Mouse (Mus musculus) thymus, adult 18-20 months (tissue): ENCODE results near the gene Otulin.

Experiments
- DNase-seq, 2 experiments: peaks; one replicate each; pipeline ENCODE4 v3.0.0; 2022; ENCODE audit warnings: mixed read lengths in 2 of 2

The Otulin gene

DNA sequence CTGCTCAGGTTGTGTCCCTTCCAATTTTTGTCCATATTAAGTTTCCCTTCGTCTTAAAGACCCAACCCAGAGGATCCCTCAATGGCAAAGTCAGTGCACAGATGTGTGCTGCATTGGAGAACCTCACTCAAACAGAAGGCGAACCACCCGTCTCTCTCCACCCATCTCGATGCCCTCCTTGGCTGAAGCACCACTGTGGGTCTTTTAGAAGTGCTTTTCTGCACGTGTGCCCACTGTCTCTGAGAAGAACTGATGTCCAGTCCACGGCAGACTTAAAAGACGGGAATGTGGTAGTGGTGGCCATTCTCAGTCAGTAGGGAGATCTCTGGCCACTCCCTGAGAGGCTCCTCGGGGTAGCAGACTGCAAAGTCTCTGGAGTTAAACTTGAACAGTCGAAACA, 26.1 kb upstream of the Otulin start:
- no peak for DNase-seq

DNA sequence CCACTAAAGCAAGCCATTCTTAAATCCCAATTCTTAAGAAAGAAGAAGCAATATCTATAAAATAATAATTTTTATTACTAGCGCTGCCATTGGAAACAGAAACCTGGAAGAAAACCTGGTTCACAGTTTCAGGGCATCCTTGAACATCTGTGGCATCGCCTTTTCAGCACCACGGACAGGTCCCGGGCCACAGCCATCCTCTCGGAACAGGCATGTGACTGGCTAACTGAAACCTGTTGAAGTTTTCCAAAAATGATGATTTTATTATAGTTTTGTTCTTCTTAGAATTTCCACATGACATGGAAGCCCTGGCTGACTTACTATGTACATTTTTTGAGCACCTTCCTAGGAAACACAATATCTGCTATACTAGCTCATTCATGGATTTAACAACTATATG, 24.5 kb upstream of the Otulin start:
- DNase-seq: no peak

DNA sequence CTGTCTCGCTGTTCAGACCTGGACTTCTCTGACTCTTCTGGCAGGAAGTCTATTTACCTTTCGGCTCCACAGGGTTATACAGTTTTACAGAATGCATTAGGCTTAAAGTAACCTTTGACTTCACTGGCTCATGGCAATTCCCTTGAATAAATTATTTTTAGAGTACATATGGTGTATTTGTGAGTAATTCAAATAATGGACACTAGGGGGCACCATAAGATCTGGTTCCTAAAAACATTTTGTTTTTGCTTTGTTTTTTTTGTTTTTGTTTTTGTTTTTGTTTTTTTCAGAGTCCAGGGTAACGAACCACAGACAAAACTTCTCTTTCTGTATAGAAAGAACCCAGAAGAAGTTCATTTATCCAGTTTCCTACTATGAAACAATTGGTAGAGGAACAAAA, 17.2 kb upstream of the Otulin start:
- DNase-seq: no peak

DNA sequence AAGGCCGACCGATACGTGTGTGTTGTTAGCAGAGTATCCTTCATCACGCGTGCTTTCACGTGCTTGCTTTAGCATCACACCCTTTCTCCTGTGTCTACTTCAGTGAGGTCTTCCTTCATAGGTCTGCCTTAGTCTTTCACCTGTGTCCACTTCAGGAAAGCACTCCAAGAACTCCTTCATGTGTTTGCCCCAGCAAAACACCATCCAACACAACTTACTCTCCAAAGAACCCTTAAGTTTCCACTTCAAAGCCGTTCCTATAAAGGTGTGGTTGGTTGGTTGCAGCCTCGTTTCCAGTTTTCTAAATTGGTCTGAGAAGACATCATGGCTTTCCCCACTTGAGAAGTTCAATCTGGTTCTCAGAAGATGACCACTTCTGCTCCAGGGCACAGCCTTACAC, 16.2 kb upstream of the Otulin start:
- no peak for DNase-seq

DNA sequence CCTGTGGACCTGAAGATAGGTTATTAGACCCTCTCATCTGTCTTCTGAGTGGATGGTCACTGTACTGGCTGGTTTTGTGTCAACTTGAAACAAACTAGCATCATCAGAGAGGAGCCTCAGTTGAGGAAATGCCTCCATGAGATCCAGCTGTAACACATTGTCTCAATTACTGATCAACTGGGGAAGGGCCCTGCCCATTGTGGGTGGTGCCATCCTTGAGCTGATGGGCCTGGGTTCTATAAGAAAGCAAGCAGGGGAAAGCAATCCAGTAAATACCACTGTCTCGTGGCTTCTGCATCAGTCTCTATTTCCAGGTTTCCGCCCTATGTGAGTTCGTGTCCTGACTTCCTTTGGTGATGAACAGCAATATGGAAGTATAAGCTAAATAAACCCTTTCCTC, 14.8 kb upstream of the Otulin start:
- no peak for DNase-seq

DNA sequence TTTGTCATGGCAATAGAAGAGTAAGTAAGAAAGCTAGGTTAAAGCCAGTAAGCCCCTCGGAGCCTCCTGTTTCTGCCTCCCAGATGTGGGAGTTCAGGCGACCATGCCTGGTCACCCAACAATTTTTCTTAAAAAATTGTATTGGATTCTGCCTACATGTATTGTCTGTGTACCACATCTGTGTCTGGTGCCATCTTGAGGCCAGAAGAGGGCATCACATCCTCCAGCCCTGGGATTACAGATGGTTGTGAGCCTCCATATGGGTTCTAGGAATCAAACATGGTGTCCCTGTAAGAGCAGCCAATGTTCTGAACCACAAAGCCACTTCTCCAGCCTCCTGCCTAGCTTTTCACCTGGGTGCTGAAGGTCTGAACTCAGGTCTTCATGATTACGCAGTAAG, 12.4 kb upstream of the Otulin start:
- peak in 1 of 2 experiments; percentile 27 for DNase-seq

DNA sequence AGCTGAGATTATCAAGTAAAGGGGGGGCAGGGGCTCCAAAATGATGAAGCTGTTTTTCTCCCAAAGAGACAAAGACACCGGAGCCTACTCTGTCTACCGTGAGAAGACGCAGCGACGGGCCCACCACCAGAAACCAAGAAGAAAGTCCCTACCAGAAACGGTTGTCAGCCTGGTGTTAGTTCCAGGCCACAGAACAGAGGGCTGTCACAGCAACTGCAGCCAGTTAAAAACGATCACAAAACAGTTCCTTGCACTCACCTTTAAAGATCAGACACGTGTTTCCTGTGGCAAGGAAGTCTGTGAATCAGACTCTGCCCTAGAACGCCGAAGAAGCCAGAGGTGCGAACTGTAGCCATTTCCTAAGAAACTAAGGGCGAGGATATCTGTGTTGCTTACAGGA, 10.7 kb upstream of the Otulin start:
- peak in 1 of 2 experiments; percentile 23 for DNase-seq

GRCm38 (mm10) chr15:27633941-27634900, 3.7 kb upstream of the Otulin start:
- DNase-seq: no peak

- peak in 1 of 2 experiments; percentile 31 for DNase-seq
Observed at GRCm38 (mm10) chr15:27629800-27630600, 493 bp downstream of the Otulin start.

DNA sequence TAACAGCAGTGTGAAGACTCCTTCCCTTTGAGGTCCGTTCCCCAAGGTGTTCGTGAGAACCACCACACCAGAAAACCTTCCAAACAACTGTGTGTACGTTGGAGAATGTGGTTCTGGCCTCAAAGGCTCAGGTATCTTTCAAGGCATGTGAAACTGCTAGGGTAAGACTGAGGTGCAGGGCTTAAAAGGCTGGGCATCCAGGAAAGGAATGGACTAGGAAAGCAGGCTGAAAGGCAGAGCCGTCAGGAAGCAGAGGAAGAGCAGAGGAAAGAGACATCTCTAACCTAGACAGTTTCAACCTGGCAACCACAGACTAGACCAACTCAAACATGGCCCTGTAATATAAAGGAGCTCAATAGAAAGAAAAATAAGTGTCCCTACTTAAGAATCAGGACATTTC, 1.4 kb downstream of the Otulin start:
- DNase-seq: no peak

DNA sequence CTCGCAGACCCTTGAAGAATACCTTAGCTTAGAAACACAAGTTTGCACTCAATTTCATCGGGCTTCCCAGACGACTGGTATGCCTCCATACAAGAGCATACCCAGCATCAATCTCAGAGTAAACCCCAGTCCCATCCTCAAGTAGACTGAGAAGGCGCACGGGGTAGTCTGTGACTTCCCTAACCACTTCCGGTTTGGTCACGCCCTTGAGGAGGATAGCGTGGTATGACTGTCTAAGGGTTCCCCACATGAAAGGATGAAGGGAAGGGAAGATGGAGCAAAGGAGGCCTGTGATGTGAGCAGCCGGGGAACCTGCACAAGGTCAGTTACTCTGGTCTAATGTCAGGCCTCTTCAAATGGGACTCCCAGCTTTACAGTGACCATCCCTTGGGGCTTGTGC, 2.7 kb downstream of the Otulin start:
- DNase-seq: peak in 1 of 2 experiments; percentile 41

GRCm38 (mm10) chr15:27626314-27626713, 4.2 kb downstream of the Otulin start:
- DNase-seq: no peak

GRCm38 (mm10) chr15:27625890-27626255, 4.6 kb downstream of the Otulin start:
- no peak for DNase-seq

GRCm38 (mm10) chr15:27625014-27625889, 5.2 kb downstream of the Otulin start:
- DNase-seq: no peak

- DNase-seq: no peak
Observed at GRCm38 (mm10) chr15:27623286-27623685, 7.2 kb downstream of the Otulin start.

GRCm38 (mm10) chr15:27620475-27621185, 9.9 kb downstream of the Otulin start:
- no peak for DNase-seq

DNA sequence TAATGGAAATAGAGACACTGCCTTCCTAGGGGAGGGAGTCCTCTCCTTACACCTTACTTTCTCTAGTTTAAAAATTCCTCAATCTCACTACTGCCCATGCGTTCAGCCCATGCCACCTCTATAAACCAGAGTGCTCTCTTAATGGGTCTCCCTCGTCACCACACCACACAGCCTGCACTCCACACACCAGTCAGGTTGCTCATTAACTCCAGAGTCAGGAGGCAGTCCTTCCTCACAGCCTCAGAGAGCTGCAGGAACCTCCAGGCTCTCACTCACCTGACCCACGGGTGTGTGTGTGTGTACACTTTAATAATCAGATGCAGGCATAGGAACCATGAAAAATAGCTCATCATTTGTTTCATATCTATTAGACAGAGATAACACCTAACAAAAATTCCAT, 10.8 kb downstream of the Otulin start:
- DNase-seq: no peak

GRCm38 (mm10) chr15:27618778-27619533, 11.5 kb downstream of the Otulin start:
- DNase-seq: no peak

GRCm38 (mm10) chr15:27617227-27617626, 13.3 kb downstream of the Otulin start:
- DNase-seq: no peak

DNA sequence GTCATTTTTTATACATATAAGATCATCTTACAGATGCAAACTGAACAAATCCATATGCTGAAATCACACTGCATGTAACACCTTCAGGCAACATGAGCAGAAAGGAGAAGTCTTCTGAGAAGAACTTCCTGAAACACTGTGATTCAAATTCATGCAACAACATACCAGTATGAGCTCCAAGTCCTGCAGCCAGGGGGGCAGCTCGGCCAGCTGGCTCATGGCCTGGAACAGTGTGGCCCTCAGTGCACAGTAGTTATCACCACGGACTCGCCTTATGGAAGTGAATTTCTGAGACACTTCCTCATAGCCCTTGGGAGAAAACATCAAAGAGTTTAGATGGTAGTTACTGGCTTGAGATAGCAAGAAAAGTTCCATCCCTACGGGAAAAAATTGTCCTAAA, 14.3 kb downstream of the Otulin start:
- DNase-seq: no peak

- no peak for DNase-seq
Observed at GRCm38 (mm10) chr15:27613255-27613654, 17.2 kb downstream of the Otulin start.
